Mouse (Mus musculus) T-helper 1 cell (primary cell): Measurements from ENCODE around the gene Cdr1.

Experiments
- in situ Hi-C: fragments of 300-600 bp; cut with MboI, MseI; formaldehyde crosslinking; loops from one replicate; pipeline ENCODE4 v1.15.1; 2025; ENCODE audit warnings: high pct_unique_total_duplicates

Cdr1 gene

GRCm38 (mm10) chrX:61185458-61185857 is at the start of gene Cdr1:
Gene Cdr1, minus strand, starts transcription at chrX:61185558.
- in situ Hi-C loops: no loop called here

GRCm38 (mm10) chrX:61185869-61186268 is 511 bp upstream of the Cdr1 start:
- in situ Hi-C loops: no loop called here

- in situ Hi-C loops: no loop called here
Measured at GRCm38 (mm10) chrX:61166519-61166918, 18.8 kb downstream of the Cdr1 start.

GRCm38 (mm10) chrX:61161249-61161648 is 24.1 kb downstream of the Cdr1 start:
- in situ Hi-C loops: no loop called here

- in situ Hi-C loops: no loop called here
Measured at GRCm38 (mm10) chrX:61154657-61155256, 30.6 kb downstream of the Cdr1 start.

- in situ Hi-C loops: no loop called here
Measured at GRCm38 (mm10) chrX:61154246-61154645, 31.1 kb downstream of the Cdr1 start.

- in situ Hi-C loops: loop anchor here (10.0 kb wide), 1 partner anchor 1012 kb away; no protein-coding TSS in a partner anchor
Measured at GRCm38 (mm10) chrX:61146569-61146968, 38.8 kb downstream of the Cdr1 start.

- in situ Hi-C loops: loop anchor here (10.0 kb wide), 1 partner anchor 1011 kb away; no protein-coding TSS in a partner anchor
Measured at GRCm38 (mm10) chrX:61145416-61145815, 39.9 kb downstream of the Cdr1 start.

- in situ Hi-C loops: no loop called here
Measured at GRCm38 (mm10) chrX:61134592-61134991, 50.8 kb downstream of the Cdr1 start.
